Mouse (Mus musculus) erythroblast, embryonic 14.5 days (primary cell): Measurements from ENCODE around the gene Ereg. TPM values are rescaled to one million over a fixed set of nuclear protein-coding genes. Genes with fewer than 3 reads are reported as not detected.

Experiments used
- H3K27me3 ChIP-seq: 2 replicates; pipeline ENCODE4 v1.6.1; 2012; ENCODE audit warnings: inconsistent platforms; ENCODE audit not compliant: control insufficient read depth
- H3K36me3 ChIP-seq: 2 replicates; pipeline ENCODE4 v1.6.1; 2012; ENCODE audit warnings: mild to moderate bottlenecking, inconsistent platforms; ENCODE audit not compliant: control insufficient read depth
- H3K4me1 ChIP-seq: 2 replicates; pipeline ENCODE4 v1.6.1; 2012; ENCODE audit warnings: inconsistent platforms; ENCODE audit not compliant: control insufficient read depth
- H3K4me3 ChIP-seq: replicated peaks from 2 replicates; pipeline ENCODE3; 2012; ENCODE audit warnings: moderate library complexity, mild to moderate bottlenecking, inconsistent platforms
- H3K9me3 ChIP-seq: 2 replicates; pipeline ENCODE4 v1.6.1; 2012; ENCODE audit warnings: low read length, inconsistent platforms, mixed read lengths; ENCODE audit not compliant: control insufficient read depth
- GATA1 ChIP-seq: IDR thresholded peaks from 2 replicates; pipeline ENCODE4 v1.6.1; 2012; ENCODE audit warnings: low read length, inconsistent platforms, mixed read lengths
- TAL1 ChIP-seq: IDR thresholded peaks from 3 replicates; pipeline ENCODE4 v1.6.1; 2012; ENCODE audit warnings: low read length, inconsistent platforms, mixed read lengths
- polyA plus RNA-seq: library from polyadenylated mRNA; stranded (reverse); fragments of >175 nt; gene quantifications from 2 replicates; pipeline ENCODE4 v1.2.3, GENCODE M21; 2012

Gene Ereg
- polyA plus RNA-seq, 1 experiment: not detected

DNA sequence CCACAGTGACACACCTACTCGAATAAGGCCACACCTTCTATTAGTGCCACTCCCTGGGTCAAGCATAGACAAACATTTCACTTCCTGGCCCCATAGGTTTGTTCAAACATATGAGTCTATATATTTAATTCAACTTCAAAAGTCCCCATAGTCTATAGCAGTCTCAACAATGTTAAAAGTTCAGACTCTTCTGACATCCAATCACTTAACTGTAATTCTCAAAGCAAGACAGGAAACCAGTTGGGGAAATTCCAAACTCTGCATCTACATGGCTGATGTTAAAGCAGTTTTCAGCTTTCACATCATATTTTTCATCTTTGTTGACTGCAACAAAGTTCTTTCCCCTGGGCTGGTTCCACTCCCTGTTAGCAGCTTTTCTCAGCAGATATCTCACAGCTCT is 52.2 kb downstream of the Ereg start:
- Histone ChIP-seq H3K9me3 (no peaks in the 10 kb centered on the region), H3K4me1 (no peaks in the 10 kb centered on the region), H3K36me3 (no peaks in the 10 kb centered on the region), H3K27me3 (no peaks in the 10 kb centered on the region), H3K4me3 (no peak overlapping the region)
- TF ChIP-seq GATA1: no peak
- no peak for TF ChIP-seq TAL1

DNA sequence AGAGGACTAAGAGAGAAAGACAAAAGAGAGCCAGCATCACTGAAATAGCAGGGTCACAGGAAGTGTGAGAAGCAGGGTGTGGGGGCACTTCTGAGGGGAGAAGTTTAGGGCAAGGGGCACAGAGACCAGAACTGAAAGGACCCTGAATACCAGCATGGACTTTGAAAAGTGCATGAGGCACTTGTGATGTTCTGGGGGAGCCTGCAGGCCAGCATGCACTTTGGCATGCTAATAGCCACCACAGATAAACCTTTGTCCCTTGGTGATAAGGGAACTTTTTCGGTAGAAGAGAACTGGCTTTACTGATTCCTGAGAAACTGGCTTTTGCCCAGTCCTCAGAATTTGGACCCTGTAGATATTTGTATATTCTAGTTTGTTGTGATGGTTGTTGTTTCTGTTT is 60.5 kb downstream of the Ereg start:
- H3K4me1 ChIP-seq: no peaks in the 10 kb centered on the region
- H3K36me3 ChIP-seq: no peaks in the 10 kb centered on the region
- no peak overlapping the region for H3K4me3 ChIP-seq
- TF ChIP-seq TAL1 (no peak), GATA1 (no peak)
- H3K27me3 ChIP-seq: peaks cover 18% of the 10 kb centered on the region
- H3K9me3 ChIP-seq: no peaks in the 10 kb centered on the region; the same call in 1 of the 2 replicates

DNA sequence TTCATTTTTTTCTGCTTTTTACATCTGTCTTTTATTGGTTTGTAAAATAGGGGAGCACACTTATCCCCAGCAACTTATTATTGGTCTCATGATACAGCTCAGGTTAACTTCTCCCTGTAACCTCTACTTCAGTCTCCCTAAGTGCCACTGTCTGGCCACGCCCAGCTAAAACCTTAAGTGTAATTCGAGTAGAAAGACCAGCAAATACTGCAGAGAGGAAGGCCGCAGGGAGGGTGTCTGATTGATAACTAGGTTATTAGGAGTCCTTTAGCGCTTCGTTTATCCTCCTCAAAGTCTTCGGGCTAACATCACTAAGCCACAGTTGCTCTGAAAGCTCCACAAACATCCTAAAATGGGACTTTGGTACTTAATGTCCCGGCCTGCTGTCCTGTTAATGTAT is 64.5 kb downstream of the Ereg start:
- H3K4me3 ChIP-seq: no peak overlapping the region
- no peaks in the 10 kb centered on the region; the same call in 1 of the 2 replicates for H3K9me3 ChIP-seq
- no peak for TF ChIP-seq GATA1
- TF ChIP-seq TAL1: no peak
- H3K36me3 ChIP-seq: no peaks in the 10 kb centered on the region
- H3K27me3 ChIP-seq: peaks cover 30% of the 10 kb centered on the region
- H3K4me1 ChIP-seq: no peaks in the 10 kb centered on the region

DNA sequence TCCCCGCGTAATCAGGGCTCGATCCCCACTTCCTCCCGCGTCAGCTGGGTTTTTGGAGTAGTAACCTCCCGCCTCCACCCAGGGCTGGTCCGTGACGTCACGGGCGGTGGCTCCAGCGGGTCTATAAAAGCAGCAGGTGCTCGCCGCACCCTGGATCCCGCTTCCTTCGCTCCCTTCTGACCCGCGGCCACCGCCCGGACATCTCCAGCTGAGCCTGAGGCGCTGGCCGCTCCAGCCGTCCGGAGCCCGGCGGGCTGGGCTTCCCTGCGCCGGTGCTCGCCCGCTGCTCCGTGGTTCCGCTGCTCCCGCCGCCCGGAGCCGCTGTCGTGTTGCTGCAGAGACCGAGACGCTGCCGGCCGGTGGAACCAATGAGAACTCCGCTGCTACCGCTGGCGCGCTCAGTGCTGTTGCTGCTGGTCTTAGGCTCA is 65.0 kb downstream of the Ereg start, which contains the start of gene Areg:
Gene Areg (plus strand): TSS at position 154 of the 428 bp plus-strand sequence.
- Histone ChIP-seq H3K36me3 (no peaks in the 10 kb centered on the region), H3K4me1 (no peaks in the 10 kb centered on the region), H3K9me3 (no peaks in the 10 kb centered on the region; the same call in 1 of the 2 replicates), H3K4me3 (no peak within 1 kb of the TSS), H3K27me3 (peaks cover 30% of the 10 kb centered on the region)
- TF ChIP-seq GATA1 (no peak), TAL1 (no peak)

DNA sequence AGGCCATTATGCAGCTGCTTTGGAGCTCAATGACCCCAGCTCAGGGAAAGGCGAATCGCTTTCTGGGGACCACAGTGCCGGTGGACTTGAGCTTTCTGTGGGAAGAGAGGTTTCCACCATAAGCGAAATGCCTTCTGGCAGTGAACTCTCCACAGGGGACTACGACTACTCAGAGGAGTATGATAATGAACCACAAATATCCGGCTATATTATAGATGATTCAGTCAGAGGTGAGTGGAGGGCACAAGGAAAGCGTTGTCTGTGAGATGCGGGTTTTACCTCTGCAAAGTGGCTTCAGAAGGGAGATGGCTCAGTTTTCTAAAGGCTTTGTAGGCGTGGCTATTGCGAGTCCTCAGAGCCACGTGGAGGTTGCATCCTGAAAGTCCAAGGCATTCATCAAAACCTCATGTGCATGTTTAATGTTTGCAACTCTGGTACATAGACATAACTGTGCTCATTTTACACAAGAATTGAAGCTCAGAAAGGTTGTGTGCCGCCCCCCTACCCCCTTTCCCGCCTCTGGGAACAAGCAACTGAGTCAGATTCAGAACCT is 66.5 kb downstream of the Ereg start:
- no peaks in the 10 kb centered on the region for H3K36me3 ChIP-seq
- H3K9me3 ChIP-seq: peaks cover 3% of the 10 kb centered on the region; the same call in 1 of the 2 replicates
- H3K4me1 ChIP-seq: no peaks in the 10 kb centered on the region
- H3K27me3 ChIP-seq: peaks cover 30% of the 10 kb centered on the region
- TF ChIP-seq GATA1 (no peak), TAL1 (no peak)
- H3K4me3 ChIP-seq: no peak overlapping the region

Other genes starting within 250 kb of the Ereg start
- not detected in 2 replicates for gene Cxcl1, start 183.4 kb upstream of the Ereg start, polyA plus RNA-seq
- 0.78 and 0.82 TPM in 2 replicates for gene Cxcl2, start 170.8 kb upstream of the Ereg start, polyA plus RNA-seq
- 0.08 and 0.19 TPM in 2 replicates for gene Mthfd2l, start 143.5 kb upstream of the Ereg start, polyA plus RNA-seq
- gene Epgn, start 47.2 kb upstream of the Ereg start, polyA plus RNA-seq: not detected in 2 replicates
- gene Areg, start 65.0 kb downstream of the Ereg start, polyA plus RNA-seq: not detected in 2 replicates